Comparison of ENCODE assay signal across 9 mouse cellular contexts in the genomic region with DNA sequence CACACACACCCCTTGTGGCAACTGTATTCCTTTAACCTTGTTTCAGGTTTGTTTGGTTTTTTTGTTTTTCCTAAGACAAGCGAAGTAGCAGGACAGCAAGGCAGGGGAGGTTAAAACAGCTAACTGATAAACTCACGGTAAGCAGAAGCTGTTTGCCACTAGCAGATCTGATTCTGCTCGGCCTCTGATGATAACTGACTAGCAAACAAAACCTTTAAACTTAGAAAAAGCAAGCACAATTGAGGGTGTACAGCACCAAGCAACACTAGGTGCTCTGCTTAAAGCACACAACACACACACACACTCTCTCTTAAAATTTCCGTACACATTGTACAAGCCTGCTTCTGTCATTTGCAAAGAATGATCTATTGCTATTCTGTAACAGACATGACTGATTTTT. TPM values are rescaled to one million over a fixed set of nuclear protein-coding genes. Genes with fewer than 3 reads are reported as not detected.
DNase-seq lines count a peak whose midpoint lies in the region; ATAC-seq and TF ChIP-seq lines count a peak whose summit lies in the region.
"Had no signal": no experiment of that assay in that cellular context is flagged by ENCODE, and none has a peak within 500 bp of the region (broad histone marks: within the 10 kb centered on the region; RNA-seq: fewer than 3 reads in every experiment).

No protein-coding gene starts in this region.

- TF ChIP-seq CTCF in midbrain, postnatal 0 days (IDR thresholded peaks at IDR 0.05), result no peak

- H3K4me1 ChIP-seq in kidney, embryonic 16.5 days (ENCODE audit: insufficient read depth, low read length), result peaks cover 36% of the 10 kb centered on the region
- H3K4me1 ChIP-seq in embryonic facial prominence, embryonic 12.5 days, result peaks cover 40% of the 10 kb centered on the region
- H3K4me1 ChIP-seq in hindbrain, embryonic 15.5 days (replicated peaks), result peaks cover 68% of the 10 kb centered on the region
- peaks cover 18% of the 10 kb centered on the region; the same call in 1 of the 2 replicates for H3K4me1 ChIP-seq in midbrain, postnatal 0 days (ENCODE audit: insufficient read depth, low read length)

- no peak for DNase-seq in kidney, postnatal 14 days
- DNase-seq in midbrain, postnatal 0 days (ENCODE audit: low spot score), result no peak
- no peak for DNase-seq in urinary bladder, postnatal 25 days (ENCODE audit: low spot score)
- DNase-seq in right cerebral cortex, adult 18-20 months, result no peak
- no peak for DNase-seq in adrenal gland, postnatal 25 days

- H3K9me3 ChIP-seq in kidney, embryonic 16.5 days (ENCODE audit: low read length), result no peaks in the 10 kb centered on the region
- H3K9me3 ChIP-seq in embryonic facial prominence, embryonic 12.5 days, result no peaks in the 10 kb centered on the region
- H3K9me3 ChIP-seq in hindbrain, embryonic 15.5 days, result no peaks in the 10 kb centered on the region
- H3K9me3 ChIP-seq in midbrain, postnatal 0 days (ENCODE audit: low read length), result no peaks in the 10 kb centered on the region

- peak overlapping the region; percentile 50 for H3K4me3 ChIP-seq in kidney, embryonic 16.5 days (ENCODE audit: low read length)
- peak overlapping the region; percentile 53 for H3K4me3 ChIP-seq in embryonic facial prominence, embryonic 12.5 days
- H3K4me3 ChIP-seq in hindbrain, embryonic 15.5 days, result peak overlapping the region; percentile 83
- H3K4me3 ChIP-seq in midbrain, postnatal 0 days (ENCODE audit: low read depth, low read length), result peak overlapping the region; percentile 47

- H3K9ac ChIP-seq in kidney, embryonic 16.5 days (replicated peaks; ENCODE audit: low read length), result peak overlapping the region; percentile 79
- H3K9ac ChIP-seq in embryonic facial prominence, embryonic 12.5 days, result peak overlapping the region; percentile 73
- peak overlapping the region; percentile 66 for H3K9ac ChIP-seq in hindbrain, embryonic 15.5 days
- 0 out of 2 replicates have a peak overlapping the region, but pooled peaks have one; percentile 60 for H3K9ac ChIP-seq in midbrain, postnatal 0 days (replicated peaks; ENCODE audit: low read length, poor library complexity, severe bottlenecking)

- peak overlapping the region; percentile 98 for H3K27ac ChIP-seq in kidney, embryonic 16.5 days (ENCODE audit: low read length)
- peak overlapping the region; percentile 92 for H3K27ac ChIP-seq in embryonic facial prominence, embryonic 12.5 days
- H3K27ac ChIP-seq in hindbrain, embryonic 15.5 days (replicated peaks), result peak overlapping the region; percentile 95
- H3K27ac ChIP-seq in midbrain, postnatal 0 days (ENCODE audit: low read depth, low read length), result peak overlapping the region; percentile 86; the same call in 1 of the 2 replicates

- peak overlapping the region; percentile 63 for H3K4me2 ChIP-seq in kidney, embryonic 16.5 days (replicated peaks; ENCODE audit: low read depth, low read length)
- peak overlapping the region; percentile 75 for H3K4me2 ChIP-seq in embryonic facial prominence, embryonic 12.5 days (replicated peaks)
- H3K4me2 ChIP-seq in hindbrain, embryonic 15.5 days, result peak overlapping the region; percentile 91
- peak overlapping the region; percentile 73 for H3K4me2 ChIP-seq in midbrain, postnatal 0 days (ENCODE audit: low read depth, low read length, poor library complexity, severe bottlenecking)

- WGBS in kidney, embryonic 16.5 days, result 20% methylated on average over 4 of the region's 4 CpGs
- 30% methylated on average over 4 of the region's 4 CpGs for WGBS in embryonic facial prominence, embryonic 12.5 days
- 19% methylated on average over 4 of the region's 4 CpGs for WGBS in hindbrain, embryonic 15.5 days
- 8% methylated on average over 4 of the region's 4 CpGs for WGBS in midbrain, postnatal 0 days

- ATAC-seq in kidney, embryonic 16.5 days (ENCODE audit: low FRiP score, low TSS enrichment), result no peak
- ATAC-seq in embryonic facial prominence, embryonic 12.5 days (ENCODE audit: insufficient number of reproducible peaks, insufficient read depth, low FRiP score, low TSS enrichment), result no peak
- no peak for ATAC-seq in hindbrain, embryonic 15.5 days (ENCODE audit: low FRiP score, low read depth)
- ATAC-seq in midbrain, postnatal 0 days (ENCODE audit: low FRiP score), result no peak

- peaks cover 16% of the 10 kb centered on the region for H3K36me3 ChIP-seq in kidney, embryonic 16.5 days (ENCODE audit: insufficient read depth, low read length)
- H3K36me3 ChIP-seq in embryonic facial prominence, embryonic 12.5 days, result peaks cover 26% of the 10 kb centered on the region
- 0 out of 2 replicates have a peak, but pooled peaks cover 4% of the 10 kb centered on the region for H3K36me3 ChIP-seq in hindbrain, embryonic 15.5 days
- H3K36me3 ChIP-seq in midbrain, postnatal 0 days (ENCODE audit: insufficient read depth, low read length), result no peaks in the 10 kb centered on the region

- peaks cover 3% of the 10 kb centered on the region; the same call in 1 of the 2 replicates for H3K27me3 ChIP-seq in kidney, embryonic 16.5 days (ENCODE audit: insufficient read depth, low read length)
- no peaks in the 10 kb centered on the region for H3K27me3 ChIP-seq in embryonic facial prominence, embryonic 12.5 days
- H3K27me3 ChIP-seq in hindbrain, embryonic 15.5 days, result no peaks in the 10 kb centered on the region
- no peaks in the 10 kb centered on the region for H3K27me3 ChIP-seq in midbrain, postnatal 0 days (ENCODE audit: insufficient read depth, low read length)

RNA-seq across cellular contexts. Expression of a gene that starts 6.8 kb away (rescaled TPM):
- 4.2 and 4.3 TPM in 2 replicates for polyA plus RNA-seq in kidney, embryonic 16.5 days (2015; fragmentation: Nextera tagmentation; extraction: Ambion mirVana)
- 14.0 and 14.7 TPM in 2 replicates for polyA plus RNA-seq in embryonic facial prominence, embryonic 12.5 days (2016; fragmentation: Nextera tagmentation; extraction: Ambion mirVana)
- polyA plus RNA-seq in hindbrain, embryonic 15.5 days (2015; fragmentation: Nextera tagmentation; extraction: Ambion mirVana), result 9.0 and 9.5 TPM in 2 replicates
- total RNA-seq in midbrain, postnatal 0 days (2014; rRNA removed), result 56.9 and 61.2 TPM in 2 replicates
- polyA plus RNA-seq in midbrain, postnatal 0 days (2015; fragmentation: Nextera tagmentation; extraction: Ambion mirVana), result 4.7 and 5.0 TPM in 2 replicates
- total RNA-seq in adrenal gland, postnatal 25 days (2021), result 15.7 and 17.9 TPM in 2 replicates

RNA-seq across cellular contexts. Expression of a gene that starts 31.8 kb away (rescaled TPM):
- polyA plus RNA-seq in kidney, embryonic 16.5 days (2015; fragmentation: Nextera tagmentation; extraction: Ambion mirVana), result 11.2 and 11.8 TPM in 2 replicates
- 7.3 and 7.6 TPM in 2 replicates for polyA plus RNA-seq in embryonic facial prominence, embryonic 12.5 days (2016; fragmentation: Nextera tagmentation; extraction: Ambion mirVana)
- polyA plus RNA-seq in hindbrain, embryonic 15.5 days (2015; fragmentation: Nextera tagmentation; extraction: Ambion mirVana), result 4.0 and 4.1 TPM in 2 replicates
- total RNA-seq in midbrain, postnatal 0 days (2014; rRNA removed), result 3.6 and 6.9 TPM in 2 replicates
- 2.3 and 2.8 TPM in 2 replicates for polyA plus RNA-seq in midbrain, postnatal 0 days (2015; fragmentation: Nextera tagmentation; extraction: Ambion mirVana)
- 35.8 and 39.4 TPM in 2 replicates for total RNA-seq in adrenal gland, postnatal 25 days (2021)

RNA-seq across cellular contexts. Expression of a gene that starts 51.5 kb away (rescaled TPM):
- polyA plus RNA-seq in kidney, embryonic 16.5 days (2015; fragmentation: Nextera tagmentation; extraction: Ambion mirVana), result 13.1 and 15.0 TPM in 2 replicates
- 29.5 and 34.3 TPM in 2 replicates for polyA plus RNA-seq in embryonic facial prominence, embryonic 12.5 days (2016; fragmentation: Nextera tagmentation; extraction: Ambion mirVana)
- polyA plus RNA-seq in hindbrain, embryonic 15.5 days (2015; fragmentation: Nextera tagmentation; extraction: Ambion mirVana), result 28.3 and 28.8 TPM in 2 replicates
- not detected in 2 replicates for total RNA-seq in midbrain, postnatal 0 days (2014; rRNA removed)
- 16.3 and 16.8 TPM in 2 replicates for polyA plus RNA-seq in midbrain, postnatal 0 days (2015; fragmentation: Nextera tagmentation; extraction: Ambion mirVana)
- not detected in 2 replicates for total RNA-seq in adrenal gland, postnatal 25 days (2021)
- total RNA-seq: heart, postnatal 10 days had no signal
